Mouse (Mus musculus): ENCODE results near the gene Socs7.

The Socs7 gene

DNA sequence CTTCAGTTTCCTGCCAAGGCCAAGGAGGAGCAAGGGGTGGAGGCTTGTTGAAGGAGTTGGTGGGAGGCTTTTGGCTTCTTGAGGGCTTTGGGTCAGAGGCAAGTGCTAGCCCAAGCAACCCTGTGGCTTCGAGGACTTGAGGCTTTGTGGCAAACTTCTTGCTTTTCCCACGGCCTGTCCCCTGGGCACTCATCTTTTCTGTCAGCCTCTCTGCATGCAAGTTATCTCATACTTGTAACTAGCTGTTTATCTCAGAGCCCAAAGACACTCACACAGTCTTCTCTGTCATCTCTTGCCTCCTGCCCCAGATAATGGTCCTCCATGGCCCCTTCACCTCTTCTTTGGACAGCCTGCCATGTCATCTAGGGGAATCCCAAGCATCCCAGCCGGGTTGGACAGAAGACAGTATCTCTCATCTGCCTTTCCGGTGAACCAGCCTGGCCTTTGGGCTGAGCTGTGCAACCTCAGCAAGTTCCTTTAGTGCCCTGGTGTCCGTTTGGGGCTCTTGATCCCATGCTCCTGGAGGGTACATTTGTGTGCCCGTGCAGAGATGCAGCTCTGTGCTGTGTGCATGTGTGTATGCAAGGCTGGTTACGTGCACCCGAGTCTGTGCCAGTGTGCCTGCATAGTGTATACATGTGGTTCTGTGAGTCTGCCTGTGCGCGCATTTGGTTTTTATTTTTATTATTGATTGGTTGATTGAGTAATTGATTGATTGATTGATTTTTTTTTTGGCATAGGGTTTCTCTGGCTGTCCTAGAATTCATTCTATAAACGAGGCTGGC, 80.7 kb downstream of the Socs7 start:
- no peak for DNase-seq (ENCODE audit: low read depth, low spot score)

DNA sequence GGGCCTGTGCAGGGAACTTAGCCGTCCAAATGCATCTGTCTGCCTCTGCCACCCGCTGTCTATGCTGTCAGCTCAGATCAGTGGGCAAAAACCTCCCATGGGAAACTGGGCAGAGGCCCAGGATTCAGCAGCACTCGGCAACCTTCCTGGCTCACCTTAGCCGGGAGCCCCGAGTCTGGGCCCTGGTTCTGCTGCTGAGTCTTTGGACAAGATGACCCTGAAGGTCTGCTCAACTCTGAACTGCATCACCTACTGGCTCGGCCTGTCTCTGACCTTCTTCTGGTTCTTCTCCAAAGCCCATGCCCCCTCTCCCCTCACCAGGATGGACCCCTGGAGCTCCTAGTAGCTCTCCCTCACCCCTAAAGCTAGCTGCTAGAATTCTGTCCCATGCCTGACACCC, 83.2 kb downstream of the Socs7 start:
- DNase-seq (ENCODE audit: low read depth, low spot score): no peak

DNA sequence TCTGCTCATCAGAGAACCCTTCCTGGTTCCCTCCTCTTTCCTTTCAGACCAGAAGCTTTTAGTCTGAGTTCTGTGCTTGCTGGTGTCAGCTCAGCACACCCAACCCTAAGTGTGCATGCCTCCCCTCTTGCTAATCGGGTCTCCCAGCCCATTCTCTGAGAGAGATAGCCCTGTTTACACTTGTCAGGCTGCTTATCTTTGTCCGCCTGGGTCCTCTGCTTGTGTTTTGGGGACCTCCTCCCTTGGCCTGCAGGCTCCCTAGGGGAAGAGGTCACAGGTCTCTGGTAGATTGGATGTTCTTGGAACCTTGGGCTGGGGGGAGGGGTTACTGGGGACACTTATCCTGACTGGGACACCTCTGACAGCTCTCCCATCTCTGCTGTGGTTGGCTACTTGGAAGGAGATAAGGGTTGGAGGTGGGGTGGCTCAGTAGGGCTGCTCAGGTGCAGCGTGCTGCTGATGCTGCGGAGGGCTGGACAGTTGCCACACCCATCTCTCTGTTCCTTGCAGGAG, 83.7 kb downstream of the Socs7 start:
- DNase-seq (ENCODE audit: low read depth, low spot score): no peak

DNA sequence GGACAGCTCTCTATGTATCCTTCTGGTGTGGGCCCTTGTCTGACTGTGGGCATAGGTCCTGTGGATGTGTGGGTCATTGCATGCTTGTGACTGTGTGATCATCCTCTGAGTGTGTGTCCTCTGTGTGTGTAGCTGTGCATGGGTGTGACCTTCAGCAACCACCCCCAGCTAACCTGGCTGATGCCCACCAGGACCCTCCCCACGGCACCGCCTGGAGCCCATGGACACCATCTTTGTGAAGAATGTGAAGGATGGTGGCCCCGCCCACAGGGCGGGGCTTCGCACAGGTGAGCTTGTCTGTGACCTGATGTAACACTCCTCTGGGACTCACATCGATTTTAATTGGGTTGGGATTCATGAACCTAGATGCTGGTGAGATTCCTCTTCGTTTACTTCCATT, 85.6 kb downstream of the Socs7 start:
- DNase-seq (ENCODE audit: low read depth, low spot score): no peak
